Mouse (Mus musculus) G1E (cell line): ENCODE measurements around the gene Dock7. TPM values are rescaled to one million over a fixed set of nuclear protein-coding genes. Genes with fewer than 3 reads are reported as not detected.

Source experiments
- ATAC-seq: 2 replicates; pipeline ENCODE4 v1.8.0; 2016; ENCODE audit warnings: mild to moderate bottlenecking; ENCODE audit not compliant: insufficient number of reproducible peaks, poor library complexity, low FRiP score, severe bottlenecking; ENCODE audit errors: extremely low read depth
- DNase-seq: peaks from one replicate; pipeline ENCODE4 v3.0.0; 2012; ENCODE audit warnings: low spot score
- H3K27me3 ChIP-seq: 2 replicates; pipeline ENCODE4 v1.6.1; 2012; ENCODE audit warnings: mild to moderate bottlenecking, low read length, inconsistent platforms; ENCODE audit not compliant: insufficient read depth
- H3K36me3 ChIP-seq: replicated peaks from 2 replicates; pipeline ENCODE3; 2012; ENCODE audit warnings: mild to moderate bottlenecking, inconsistent platforms
- H3K4me1 ChIP-seq: 2 replicates; pipeline ENCODE4 v1.6.1; 2012; ENCODE audit warnings: low read depth, low read length, inconsistent platforms, mixed read lengths; ENCODE audit not compliant: insufficient read depth
- H3K4me3 ChIP-seq: 2 replicates; pipeline ENCODE4 v1.5.1; 2012; ENCODE audit warnings: low read depth, mild to moderate bottlenecking, inconsistent platforms, low read length, moderate library complexity, mixed read lengths
- H3K9me3 ChIP-seq: replicated peaks from 2 replicates; pipeline ENCODE4 v1.6.1; 2012; ENCODE audit warnings: inconsistent platforms
- CTCF ChIP-seq: IDR thresholded peaks from 2 replicates; pipeline ENCODE4 v1.5.1; 2012; ENCODE audit warnings: low read depth, low read length, inconsistent platforms, mixed read lengths
- GATA1 ChIP-seq: IDR thresholded peaks from 2 replicates; pipeline ENCODE4 v1.6.1; 2012; ENCODE audit warnings: borderline replicate concordance, low read length, inconsistent platforms, mixed read lengths
- GATA2 ChIP-seq: IDR thresholded peaks from 2 replicates; pipeline ENCODE4 v1.6.1; 2012; ENCODE audit warnings: low read depth, low read length, inconsistent platforms, borderline replicate concordance
- POLR2AphosphoS5 ChIP-seq: IDR thresholded peaks from 2 replicates; pipeline ENCODE4 v1.6.1; 2012; ENCODE audit warnings: low read depth, low read length, inconsistent platforms; ENCODE audit not compliant: insufficient replicate concordance
- TAL1 ChIP-seq: conservative IDR thresholded peaks from 2 replicates; pipeline ENCODE4 v1.6.1; 2012; ENCODE audit warnings: low read depth, low read length, inconsistent platforms, mixed read lengths
- polyA plus RNA-seq: library from polyadenylated mRNA; stranded (reverse); fragments of >175 nt; gene quantifications from 2 replicates; pipeline ENCODE4 v1.2.3, GENCODE M21; 2012
- total RNA-seq, 2 experiments: library from RNA; stranded (forward) in 1 of 2; stranded (reverse) in 1 of 2; fragments of 200-1000 nt in 1 of 2; fragments of >200 nt in 1 of 2; fragmentation: Nextera tagmentation in 1 of 2; gene quantifications; 2 replicates each; pipeline ENCODE4 v1.2.3; 2014 to 2017

Gene Dock7
- total and polyA plus RNA-seq, 3 experiments = 1.9 TPM; not detected in 2

- DNase-seq (no peak), ATAC-seq (no peak)
- Histone ChIP-seq H3K9me3 (peaks cover 4% of the 10 kb centered on the region; the same call in 1 of the 2 replicates), H3K36me3 (no peaks in the 10 kb centered on the region), H3K4me1 (no peaks in the 10 kb centered on the region), H3K4me3 (no peak within 1 kb of the TSS), H3K27me3 (no peaks in the 10 kb centered on the region)
- no peak for TF ChIP-seq POLR2AphosphoS5
- no peak for TF ChIP-seq CTCF
- no peak for TF ChIP-seq TAL1
- TF ChIP-seq GATA2 = no peak
- TF ChIP-seq GATA1 = no peak
These were observed 90.0 kb downstream of the Dock7 start, which contains the start of gene Angptl3 for GRCm38 (mm10) chr4:99030686-99031085. TSS of gene Angptl3 (plus strand) at chr4:99030954.

- H3K36me3 ChIP-seq = no peaks in the 10 kb centered on the region
- no peaks in the 10 kb centered on the region for H3K4me1 ChIP-seq
- ATAC-seq (no peak), DNase-seq (no peak)
- H3K4me3 ChIP-seq = no peak overlapping the region
- peaks cover 4% of the 10 kb centered on the region for H3K9me3 ChIP-seq
- TF ChIP-seq CTCF (no peak), GATA2 (no peak)
- H3K27me3 ChIP-seq = no peaks in the 10 kb centered on the region
These were observed 92.3 kb downstream of the Dock7 start for GRCm38 (mm10) chr4:99028377-99028776.

DNA sequence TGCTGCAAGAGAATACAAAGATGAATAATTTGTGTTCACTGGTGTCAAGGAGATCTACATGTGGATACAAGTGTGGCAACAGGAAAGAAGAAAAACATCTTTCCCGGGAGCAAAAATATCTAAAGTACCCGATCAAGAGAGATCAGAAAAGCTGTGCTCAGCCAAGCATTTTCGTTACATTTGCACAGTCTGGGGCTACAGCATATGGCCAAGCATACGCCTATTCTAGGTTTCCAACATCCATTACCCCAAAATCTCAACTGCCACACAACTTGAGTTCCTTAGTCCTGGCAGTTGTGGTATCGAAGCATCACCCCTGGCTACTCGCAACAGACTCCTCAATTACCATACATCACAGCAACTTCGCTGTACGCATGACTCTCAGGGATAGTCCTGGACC, 98.5 kb downstream of the Dock7 start:
- no peaks in the 10 kb centered on the region for H3K4me1 ChIP-seq
- no peaks in the 10 kb centered on the region for H3K36me3 ChIP-seq
- ATAC-seq = no peak
- peaks cover 13% of the 10 kb centered on the region for H3K9me3 ChIP-seq
- no peaks in the 10 kb centered on the region for H3K27me3 ChIP-seq
- TF ChIP-seq GATA1 (no peak), GATA2 (no peak), CTCF (no peak), POLR2AphosphoS5 (no peak)
- no peak overlapping the region for H3K4me3 ChIP-seq
- no peak for DNase-seq

DNA sequence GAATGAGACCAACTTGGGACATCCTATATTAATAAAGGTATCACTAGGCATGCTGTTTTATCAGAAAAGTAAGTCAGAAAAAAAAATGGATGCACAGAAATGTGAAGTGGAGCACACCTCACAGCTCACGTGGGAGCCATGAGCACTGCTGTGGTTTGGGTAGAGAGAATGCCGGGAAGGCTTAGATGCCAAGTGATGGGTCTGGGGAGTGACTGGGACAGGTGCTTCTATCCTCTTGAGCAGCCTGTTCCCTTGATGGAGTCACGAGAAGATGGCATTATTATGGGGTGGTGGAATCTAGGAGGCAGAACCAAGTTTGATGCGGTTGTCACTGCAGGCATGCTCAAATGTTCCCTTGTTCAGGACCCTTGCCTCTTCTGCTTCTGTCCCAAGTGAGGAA, 109.7 kb downstream of the Dock7 start:
- Histone ChIP-seq H3K4me3 (no peak overlapping the region), H3K4me1 (no peaks in the 10 kb centered on the region), H3K27me3 (no peaks in the 10 kb centered on the region), H3K36me3 (no peaks in the 10 kb centered on the region), H3K9me3 (peaks cover 6% of the 10 kb centered on the region)
- no peak for ATAC-seq
- TF ChIP-seq CTCF (no peak), GATA1 (no peak), POLR2AphosphoS5 (no peak), TAL1 (no peak), GATA2 (no peak)
- DNase-seq = no peak

DNA sequence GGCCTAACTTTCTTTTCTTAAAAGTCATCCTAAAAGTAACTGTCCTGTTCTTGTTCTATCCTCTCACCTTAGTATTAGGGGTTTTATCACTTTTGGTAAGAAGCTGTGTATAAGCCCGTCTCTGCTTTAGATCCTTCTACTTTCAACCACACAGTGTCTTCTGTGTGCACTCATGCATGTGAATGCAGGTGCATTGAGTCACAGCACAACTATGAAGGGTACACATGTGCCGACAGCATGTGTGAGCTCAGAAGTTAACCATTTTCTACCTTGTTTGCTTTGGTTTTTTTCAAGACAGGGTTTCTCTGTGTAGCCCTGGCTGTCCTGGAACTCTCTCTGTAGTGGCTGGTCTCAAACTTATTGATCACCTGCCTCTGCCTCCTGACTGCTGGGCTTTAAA, 114.4 kb downstream of the Dock7 start:
- Histone ChIP-seq H3K4me1 (no peaks in the 10 kb centered on the region), H3K36me3 (no peaks in the 10 kb centered on the region), H3K4me3 (no peak overlapping the region), H3K27me3 (no peaks in the 10 kb centered on the region), H3K9me3 (peaks cover 3% of the 10 kb centered on the region)
- DNase-seq = no peak
- no peak for ATAC-seq
- TF ChIP-seq CTCF (no peak), GATA1 (no peak), TAL1 (no peak), GATA2 (no peak), POLR2AphosphoS5 (no peak)

GRCm38 (mm10) chr4:99005574-99005973, 115.1 kb downstream of the Dock7 start:
- no peaks in the 10 kb centered on the region for H3K27me3 ChIP-seq
- no peaks in the 10 kb centered on the region for H3K4me1 ChIP-seq
- no peak overlapping the region for H3K4me3 ChIP-seq
- ATAC-seq (no peak), DNase-seq (no peak)
- no peak for TF ChIP-seq POLR2AphosphoS5
- TF ChIP-seq GATA2 = no peak
- H3K9me3 ChIP-seq = no peaks in the 10 kb centered on the region
- H3K36me3 ChIP-seq = no peaks in the 10 kb centered on the region

- DNase-seq = no peak
- no peak for ATAC-seq
- H3K4me3 ChIP-seq = no peak overlapping the region
- H3K9me3 ChIP-seq = no peaks in the 10 kb centered on the region
- H3K4me1 ChIP-seq = no peaks in the 10 kb centered on the region
- H3K36me3 ChIP-seq = no peaks in the 10 kb centered on the region
- TF ChIP-seq POLR2AphosphoS5 = no peak
- TF ChIP-seq GATA1 = no peak
- TF ChIP-seq TAL1 = no peak
- no peak for TF ChIP-seq GATA2
- no peak for TF ChIP-seq CTCF
- no peaks in the 10 kb centered on the region for H3K27me3 ChIP-seq
These were observed 127.2 kb downstream of the Dock7 start for GRCm38 (mm10) chr4:98993491-98993890.
